Mouse (Mus musculus) forebrain, postnatal 0 days (tissue): Measurements from ENCODE around the gene Gm11037. TPM values are rescaled to one million over a fixed set of nuclear protein-coding genes. Genes with fewer than 3 reads are reported as not detected.
A peak's percentile ranks its signal among the peaks of the same experiment; 100 is the strongest.

ENCODE experiments used
- ATAC-seq: fragments of 200-750 bp; cut with Nextera tagmentation; 2 replicates; pipeline ENCODE4 v1.8.0; 2017; ENCODE audit warnings: mild to moderate bottlenecking, moderate library complexity
- DNase-seq: peaks from one replicate; pipeline ENCODE4 v3.0.0-alpha.2; 2015
- H3K27ac ChIP-seq: fragments of 300-500 bp; sonication (generic); 2 replicates; pipeline ENCODE4 v1.5.1; 2014; ENCODE audit warnings: low read depth, mild to moderate bottlenecking, antibody characterized with exemption, low read length, moderate library complexity, mixed read lengths
- H3K27me3 ChIP-seq: fragments of 300-500 bp; sonication (generic); 2 replicates; pipeline ENCODE4 v1.6.1; 2014; ENCODE audit warnings: mild to moderate bottlenecking, low read length, mixed read lengths; ENCODE audit not compliant: insufficient read depth
- H3K36me3 ChIP-seq: fragments of 300-500 bp; sonication (generic); 2 replicates; pipeline ENCODE4 v1.6.1; 2014; ENCODE audit warnings: mild to moderate bottlenecking, moderate library complexity; ENCODE audit not compliant: insufficient read depth
- H3K4me1 ChIP-seq: fragments of 300-500 bp; sonication (generic); 2 replicates; pipeline ENCODE4 v1.6.1; 2014; ENCODE audit warnings: antibody characterized with exemption; ENCODE audit not compliant: insufficient read depth
- H3K4me2 ChIP-seq: fragments of 300-500 bp; sonication (generic); 2 replicates; pipeline ENCODE4 v1.6.1; 2014; ENCODE audit warnings: low read depth, mild to moderate bottlenecking, moderate library complexity
- H3K4me3 ChIP-seq: fragments of 300-500 bp; sonication (generic); 2 replicates; pipeline ENCODE4 v1.5.1; 2014; ENCODE audit warnings: low read depth, low read length, mixed read lengths
- H3K9ac ChIP-seq: fragments of 300-500 bp; sonication (generic); 2 replicates; pipeline ENCODE4 v1.6.1; 2014; ENCODE audit warnings: mild to moderate bottlenecking
- H3K9me3 ChIP-seq: fragments of 300-500 bp; sonication (generic); 2 replicates; pipeline ENCODE4 v1.6.1; 2016; ENCODE audit warnings: low read length
- CTCF ChIP-seq: sonication (generic); IDR thresholded peaks from 2 replicates; pipeline ENCODE4 v1.5.1; 2016; ENCODE audit warnings: antibody characterized with exemption, control low read depth, low read depth
- WGBS: fragments of 180-500 bp; shearing (Covaris S2); extraction: QIAGEN DNeasy Blood & Tissue Kit; methylation state at CpG from one replicate; pipeline ENCODE4 v1.1.7; 2014; 5-methylcytosine and 5-hydroxymethylcytosine counted together
- polyA plus RNA-seq: library from polyadenylated mRNA; unstranded; fragments of >200 nt; fragmentation: Nextera tagmentation; extraction: Ambion mirVana; gene quantifications from 2 replicates; pipeline ENCODE4 v1.2.1, GENCODE M21; 2015
- total RNA-seq: library from RNA; depleted of rRNA; stranded (reverse); fragments of >200 nt; gene quantifications from 2 replicates; pipeline ENCODE4 v1.2.3, GENCODE M21; 2014

Gm11037 gene
- total and polyA plus RNA-seq, 2 experiments from 2014 or later: not detected

DNA sequence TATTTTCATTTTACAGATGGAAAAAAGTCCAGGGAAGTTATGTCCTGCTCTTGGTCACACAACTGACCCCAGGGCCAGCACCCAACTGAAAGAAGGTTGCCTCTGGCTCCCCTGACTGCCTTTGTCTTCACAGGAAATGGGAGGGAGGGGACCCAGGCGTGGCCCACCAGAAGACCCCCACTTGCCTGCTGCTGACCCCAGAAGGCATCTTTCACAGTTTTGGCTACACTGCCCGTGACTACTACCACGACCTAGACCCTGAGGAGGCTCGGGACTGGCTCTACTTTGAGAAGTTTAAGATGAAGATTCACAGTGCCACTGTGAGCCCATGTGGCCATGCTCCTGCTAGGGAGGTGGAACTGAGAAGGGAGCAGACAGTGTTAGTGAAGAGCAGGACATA is 5.0 kb downstream of the Gm11037 start:
- no peak overlapping the region for H3K9ac ChIP-seq
- no peaks in the 10 kb centered on the region for H3K4me1 ChIP-seq
- DNase-seq (no peak), ATAC-seq (no peak)
- no peak overlapping the region for H3K4me2 ChIP-seq
- no peaks in the 10 kb centered on the region for H3K9me3 ChIP-seq
- no peak for TF ChIP-seq CTCF
- no peaks in the 10 kb centered on the region for H3K27me3 ChIP-seq
- no peak overlapping the region for H3K4me3 ChIP-seq
- peaks cover 4% of the 10 kb centered on the region for H3K36me3 ChIP-seq
- 83% methylated on average over 4 of the region's 4 CpGs for WGBS
- no peak overlapping the region for H3K27ac ChIP-seq

DNA sequence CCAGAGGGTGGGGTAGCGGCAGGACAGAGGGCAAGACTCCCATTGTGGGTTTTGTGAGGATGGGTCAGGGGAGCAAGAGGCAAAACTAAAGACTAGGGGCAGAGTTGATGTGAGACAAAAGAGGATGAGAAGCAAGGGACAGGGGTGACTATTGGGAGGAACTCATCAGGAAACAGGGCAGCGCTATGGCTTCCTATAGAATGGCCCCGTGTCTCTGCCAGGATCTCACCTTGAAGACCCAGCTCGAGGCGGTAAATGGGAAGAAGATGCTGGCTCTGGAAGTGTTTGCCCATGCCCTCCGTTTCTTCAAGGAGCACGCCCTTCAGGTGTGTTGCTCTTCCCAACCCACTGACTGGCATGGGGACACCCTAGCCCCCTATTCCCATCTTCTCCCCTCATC is 5.5 kb downstream of the Gm11037 start:
- no peak overlapping the region for H3K9ac ChIP-seq
- no peak overlapping the region for H3K4me2 ChIP-seq
- no peaks in the 10 kb centered on the region for H3K27me3 ChIP-seq
- H3K27ac ChIP-seq: no peak overlapping the region
- H3K9me3 ChIP-seq: no peaks in the 10 kb centered on the region
- no peak for DNase-seq
- no peak for TF ChIP-seq CTCF
- ATAC-seq: no peak
- peaks cover 7% of the 10 kb centered on the region for H3K36me3 ChIP-seq
- no peak overlapping the region for H3K4me3 ChIP-seq
- no peaks in the 10 kb centered on the region for H3K4me1 ChIP-seq
- WGBS: 85% methylated on average over 7 of the region's 7 CpGs

DNA sequence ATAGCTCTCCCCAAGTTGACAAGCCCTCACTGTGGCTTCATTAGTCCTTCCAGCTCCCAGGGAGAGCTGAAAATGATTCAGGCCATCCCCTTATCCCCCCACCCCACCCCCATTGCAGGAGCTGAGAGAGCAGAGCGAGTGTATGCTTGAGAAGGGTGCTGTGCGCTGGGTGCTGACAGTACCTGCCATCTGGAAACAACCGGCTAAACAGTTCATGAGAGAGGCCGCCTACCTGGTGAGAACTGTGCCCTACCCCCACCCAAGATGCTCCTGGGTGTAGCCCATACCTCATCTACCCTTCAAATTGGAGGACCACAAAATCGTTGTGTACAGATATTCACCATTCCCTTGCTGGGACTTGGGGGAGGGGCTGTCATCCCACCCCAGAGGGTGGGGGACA is 6.0 kb downstream of the Gm11037 start:
- no peak for TF ChIP-seq CTCF
- Histone ChIP-seq H3K4me3 (no peak overlapping the region), H3K4me2 (no peak overlapping the region), H3K4me1 (no peaks in the 10 kb centered on the region), H3K9ac (no peak overlapping the region), H3K27me3 (no peaks in the 10 kb centered on the region), H3K9me3 (no peaks in the 10 kb centered on the region), H3K27ac (no peak overlapping the region), H3K36me3 (peaks cover 8% of the 10 kb centered on the region)
- no peak for DNase-seq
- no peak for ATAC-seq
- WGBS: 96% methylated on average over 5 of the region's 5 CpGs

DNA sequence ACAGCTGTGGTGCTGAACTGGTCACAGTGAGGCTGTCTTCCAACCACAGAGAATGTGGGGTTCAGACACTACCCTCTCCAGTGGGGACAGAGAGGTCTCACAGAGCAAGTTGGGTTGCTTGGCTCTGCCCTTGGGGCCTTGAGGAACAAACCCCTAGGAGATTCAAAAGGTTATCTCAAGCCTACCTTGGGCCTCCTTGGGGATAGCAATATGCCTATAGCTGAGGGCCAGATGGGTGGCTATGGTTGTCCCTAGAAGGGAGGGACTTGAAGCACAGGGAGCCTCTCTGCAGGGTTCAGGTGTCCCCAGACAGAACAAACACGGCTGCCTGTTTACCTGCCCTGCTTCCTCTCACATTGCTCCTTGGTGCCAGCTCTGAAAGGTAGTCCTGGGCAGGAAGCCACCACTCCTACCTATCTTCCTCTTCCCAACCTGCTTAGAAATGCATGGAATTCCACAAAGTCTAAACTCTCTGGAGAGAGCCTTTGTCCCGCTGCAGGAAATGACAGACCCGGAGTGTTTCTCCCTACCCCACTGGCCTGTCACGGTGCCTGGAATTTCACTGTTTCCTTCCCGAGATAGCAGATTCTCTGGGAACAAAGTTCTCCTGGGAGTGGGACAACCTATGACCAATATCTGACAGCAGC is 6.7 kb downstream of the Gm11037 start:
- H3K9me3 ChIP-seq: no peaks in the 10 kb centered on the region
- H3K27me3 ChIP-seq: no peaks in the 10 kb centered on the region
- H3K36me3 ChIP-seq: peaks cover 15% of the 10 kb centered on the region
- DNase-seq: no peak
- no peak overlapping the region for H3K4me3 ChIP-seq
- H3K27ac ChIP-seq: no peak overlapping the region
- no peak for TF ChIP-seq CTCF
- no peaks in the 10 kb centered on the region for H3K4me1 ChIP-seq
- 75% methylated on average over 5 of the region's 5 CpGs for WGBS
- no peak for ATAC-seq
- no peak overlapping the region for H3K4me2 ChIP-seq
- no peak overlapping the region for H3K9ac ChIP-seq

DNA sequence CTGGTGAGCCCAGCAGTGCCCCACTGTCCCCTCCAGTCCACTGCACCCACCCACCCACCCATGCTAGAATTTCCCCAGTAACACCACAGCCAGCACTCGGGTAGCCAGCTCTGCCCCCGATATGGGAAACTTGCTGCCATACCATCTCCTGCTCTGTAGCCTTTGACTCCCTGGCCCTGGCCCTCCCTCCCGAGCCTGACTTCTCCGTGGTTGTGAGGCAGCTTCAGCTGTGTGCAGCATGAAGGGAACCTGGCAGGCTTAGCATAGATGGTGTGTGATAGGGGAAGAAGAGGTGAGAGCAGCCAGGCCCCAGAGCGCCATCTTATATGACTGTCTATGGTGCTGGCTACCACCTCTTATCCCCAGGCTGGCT is 7.2 kb downstream of the Gm11037 start:
- no peak overlapping the region for H3K4me3 ChIP-seq
- no peak overlapping the region for H3K4me2 ChIP-seq
- H3K36me3 ChIP-seq: peaks cover 18% of the 10 kb centered on the region
- ATAC-seq (no peak), DNase-seq (no peak)
- TF ChIP-seq CTCF: no peak
- H3K9me3 ChIP-seq: no peaks in the 10 kb centered on the region
- 80% methylated on average over 5 of the region's 5 CpGs for WGBS
- no peaks in the 10 kb centered on the region for H3K4me1 ChIP-seq
- no peak overlapping the region for H3K9ac ChIP-seq
- H3K27me3 ChIP-seq: no peaks in the 10 kb centered on the region
- H3K27ac ChIP-seq: no peak overlapping the region

DNA sequence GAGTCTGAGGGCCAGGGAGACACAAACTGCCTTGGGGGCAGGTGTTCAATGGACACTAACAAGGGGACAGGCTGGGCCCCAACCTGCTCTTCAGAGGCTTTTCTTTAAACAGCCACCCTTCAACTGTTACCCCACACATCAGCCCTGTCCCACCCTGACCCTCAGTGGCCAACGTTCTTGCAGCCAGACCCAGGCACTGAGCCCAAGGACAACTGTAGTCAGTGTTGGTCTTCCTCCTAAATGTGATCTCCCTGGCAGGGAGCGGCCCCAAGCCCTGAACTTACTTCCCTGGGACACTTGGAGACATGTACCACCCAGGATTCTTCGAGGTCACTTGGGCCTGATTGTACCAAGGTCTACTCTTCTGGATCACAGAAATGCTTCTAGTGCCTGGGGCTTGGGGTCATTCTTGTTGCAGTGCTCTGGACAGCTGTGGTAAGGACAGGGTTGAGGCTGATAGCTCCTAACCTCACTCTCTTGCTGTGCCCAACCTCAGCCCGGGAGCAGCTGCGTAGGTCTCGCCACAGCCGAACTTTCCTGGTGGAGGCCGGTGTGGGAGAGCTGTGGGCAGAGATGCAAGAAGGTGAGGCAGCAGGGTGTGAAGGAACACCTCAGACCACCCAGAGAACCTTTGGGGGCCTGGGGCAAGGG is 8.2 kb downstream of the Gm11037 start:
- H3K4me1 ChIP-seq: no peaks in the 10 kb centered on the region
- no peaks in the 10 kb centered on the region for H3K27me3 ChIP-seq
- no peak overlapping the region for H3K4me2 ChIP-seq
- no peak for TF ChIP-seq CTCF
- DNase-seq (no peak), ATAC-seq (no peak)
- 90% methylated on average over 8 of the region's 8 CpGs for WGBS
- H3K36me3 ChIP-seq: peaks cover 28% of the 10 kb centered on the region
- H3K9me3 ChIP-seq: no peaks in the 10 kb centered on the region
- H3K27ac ChIP-seq: no peak overlapping the region
- H3K9ac ChIP-seq: no peak overlapping the region
- no peak overlapping the region for H3K4me3 ChIP-seq

DNA sequence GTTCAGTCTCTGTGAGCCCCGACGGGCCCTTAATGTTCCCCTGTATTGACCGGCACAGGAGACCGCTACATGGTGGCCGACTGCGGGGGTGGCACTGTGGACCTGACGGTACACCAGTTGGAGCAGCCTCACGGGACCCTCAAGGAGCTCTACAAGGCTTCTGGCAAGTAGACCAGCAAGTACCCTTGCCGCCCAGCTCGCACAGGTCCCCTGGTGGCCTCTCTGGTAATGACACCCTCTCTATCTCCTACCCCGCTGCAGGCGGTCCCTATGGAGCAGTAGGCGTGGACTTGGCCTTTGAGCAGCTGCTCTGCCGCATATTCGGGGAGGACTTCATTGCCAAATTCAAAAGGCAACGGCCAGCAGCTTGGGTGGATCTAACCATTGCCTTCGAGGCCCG is 9.3 kb downstream of the Gm11037 start:
- Histone ChIP-seq H3K27me3 (no peaks in the 10 kb centered on the region), H3K9me3 (no peaks in the 10 kb centered on the region), H3K36me3 (peaks cover 39% of the 10 kb centered on the region), H3K4me1 (no peaks in the 10 kb centered on the region), H3K27ac (no peak overlapping the region), H3K9ac (no peak overlapping the region), H3K4me3 (no peak overlapping the region), H3K4me2 (no peak overlapping the region)
- 39% methylated on average over 18 of the region's 18 CpGs for WGBS
- peak; percentile 26 for DNase-seq
- ATAC-seq: peak; percentile 38; the same call in 1 of the 2 replicates
- peak; percentile 67 for TF ChIP-seq CTCF
